Mouse (Mus musculus) kidney, postnatal 10 days (tissue): ENCODE measurements at regions not wholly inside any gene's neighbourhood (a gene's known extent, or its start where the extent isn't known, plus 50 kb on each side); places are given as distances from the start of the nearest gene placed in this dataset.

ENCODE experiments used
- DNase-seq: peaks from one replicate; pipeline ENCODE4 v3.0.0; 2021; ENCODE audit warnings: mixed read lengths

DNA sequence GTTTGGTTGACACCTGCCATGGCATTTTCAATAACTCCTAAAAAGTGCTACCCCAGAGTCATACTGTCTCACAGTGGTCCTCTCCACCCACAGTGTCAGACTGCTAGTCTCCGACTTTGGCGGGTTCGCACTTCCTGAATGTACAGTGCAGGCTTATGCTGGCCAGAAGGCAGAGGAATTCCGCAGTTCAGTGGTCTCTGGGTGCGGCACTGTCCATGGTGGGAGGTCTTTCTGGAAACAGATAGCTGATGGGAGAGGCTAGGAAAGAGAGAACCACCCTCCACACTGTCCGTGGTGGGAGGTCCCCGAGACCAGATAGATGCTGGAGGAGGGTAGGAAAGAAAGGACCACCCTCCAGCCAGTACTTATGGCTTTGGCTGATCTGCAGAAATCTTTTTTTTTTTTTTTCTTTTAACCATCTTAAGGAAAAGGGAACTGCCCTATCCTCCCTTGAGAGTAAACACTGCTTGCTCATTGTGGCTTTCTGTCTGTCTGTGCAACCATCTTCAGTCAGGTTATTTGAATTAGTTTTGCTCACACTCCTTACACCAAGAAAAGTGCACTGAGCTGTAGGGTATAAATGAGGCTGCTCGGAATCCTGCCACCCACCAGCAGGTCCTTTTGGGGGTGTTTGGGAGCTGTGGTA is 227.2 kb downstream of the Kcnrg start:
- DNase-seq: peak; percentile 40

DNA sequence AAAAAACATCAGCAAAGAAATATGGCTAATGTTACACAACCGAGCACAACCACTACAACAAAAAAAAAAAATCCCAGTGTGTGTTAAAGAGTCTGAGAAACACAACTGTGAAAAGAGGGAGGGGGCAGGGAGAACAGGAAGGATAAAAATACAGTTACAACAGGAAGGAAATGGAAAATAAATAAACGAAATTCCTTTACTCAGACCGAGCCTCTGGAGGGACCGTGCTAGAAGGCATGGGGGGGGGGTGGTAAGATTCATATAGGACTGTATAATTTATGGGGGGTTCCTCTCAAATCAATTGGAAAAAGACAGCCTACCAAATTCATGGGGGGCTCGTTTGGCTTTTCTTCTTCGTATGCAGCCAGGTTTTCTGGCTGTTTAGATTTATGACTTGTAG is 228.5 kb downstream of the Kcnrg start:
- no peak for DNase-seq

DNA sequence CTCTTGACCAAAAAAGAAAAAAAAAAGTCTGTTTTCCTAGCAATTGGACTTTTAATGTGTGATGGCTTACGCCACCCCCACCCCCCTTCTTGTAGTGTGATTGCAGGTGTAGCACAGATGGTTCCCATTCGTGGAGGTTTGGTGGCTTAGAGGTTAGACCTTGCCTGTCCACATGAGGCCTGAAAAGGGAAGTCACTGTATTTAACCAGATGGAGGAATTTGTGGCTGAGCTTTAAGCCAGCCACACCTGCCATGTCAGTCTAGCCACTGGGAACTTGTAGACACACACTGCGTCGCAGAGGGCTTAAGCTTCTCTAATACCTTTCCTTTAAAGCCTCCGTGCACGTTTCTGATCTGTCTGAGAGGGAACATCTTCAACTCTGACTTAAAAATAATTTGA is 229.0 kb downstream of the Kcnrg start:
- DNase-seq: no peak

DNA sequence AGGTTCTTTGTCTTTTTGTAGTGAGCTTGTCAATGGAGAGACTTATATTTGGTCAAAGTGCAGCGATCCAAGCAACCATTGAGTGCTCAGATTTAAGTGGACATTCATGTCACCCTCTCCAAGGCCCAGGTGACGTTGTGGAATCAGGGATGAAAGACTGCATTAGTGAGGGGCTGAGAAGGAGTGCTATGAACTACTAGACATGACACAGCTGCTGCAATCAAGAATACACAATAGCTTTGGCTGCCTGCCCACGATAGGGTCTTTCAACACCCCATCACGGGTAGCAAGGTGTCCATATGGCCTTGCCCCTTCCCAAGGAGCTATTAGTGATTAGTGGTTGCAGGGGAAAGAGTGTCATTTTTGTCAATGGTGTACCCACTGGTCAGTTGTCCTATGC is 229.7 kb downstream of the Kcnrg start:
- DNase-seq: no peak

DNA sequence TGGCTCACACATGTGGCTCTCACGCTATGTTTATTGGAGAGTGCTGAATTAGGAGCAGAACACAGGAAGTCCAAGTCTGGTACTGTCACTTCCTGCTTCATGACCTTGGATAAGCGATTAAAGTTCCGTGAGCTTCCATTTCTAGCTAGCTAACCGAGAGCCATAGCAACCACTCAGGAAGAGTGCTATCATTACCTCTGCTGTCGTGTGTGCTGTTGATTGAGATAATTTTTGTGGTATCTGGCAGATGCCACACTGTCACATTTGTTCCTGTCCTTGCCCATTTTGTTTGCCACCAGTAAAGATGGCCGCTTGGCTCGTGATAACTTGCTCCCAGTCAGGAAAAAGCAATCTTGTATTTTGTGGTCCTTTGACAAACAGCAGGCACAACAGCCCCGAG is 230.6 kb downstream of the Kcnrg start:
- DNase-seq: no peak

DNA sequence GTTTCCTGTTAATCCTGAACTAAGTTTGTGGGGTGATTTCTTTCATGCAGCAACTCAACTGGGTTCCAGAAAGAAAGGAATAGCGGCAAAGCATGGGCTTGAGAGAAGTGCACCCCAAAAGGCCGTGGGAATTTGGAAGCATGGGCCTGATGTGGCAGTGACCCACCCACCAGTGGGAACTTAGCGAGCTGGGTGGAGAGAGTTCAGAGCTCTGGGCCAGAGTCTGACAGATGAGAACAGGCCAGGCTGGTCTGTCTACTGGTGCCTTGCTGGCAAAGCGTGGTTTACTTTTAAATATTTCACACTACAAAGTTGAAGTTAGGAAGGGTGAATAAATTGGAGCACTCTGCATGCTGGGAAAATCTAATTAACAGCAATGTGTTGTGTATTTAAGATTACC is 235.2 kb downstream of the Kcnrg start:
- DNase-seq: no peak

DNA sequence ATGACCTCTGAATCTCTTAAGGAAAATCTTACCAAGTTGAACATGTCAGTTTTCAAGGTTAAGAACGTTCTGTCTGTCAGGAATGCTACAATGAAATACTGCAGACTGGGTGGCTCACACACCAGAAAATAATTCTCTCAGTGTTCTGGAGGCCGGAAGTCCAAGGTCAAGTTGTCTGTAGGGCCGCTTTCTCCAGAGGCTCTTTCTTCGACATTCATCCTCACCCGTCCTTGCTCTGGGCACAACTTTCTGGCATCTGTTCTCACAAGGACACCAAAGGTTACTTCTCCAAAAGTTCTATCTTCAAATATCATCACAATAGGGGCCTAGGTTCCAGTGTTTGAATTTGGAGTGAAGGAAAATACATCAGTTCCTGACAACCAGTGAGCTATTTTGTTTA is 239.2 kb downstream of the Kcnrg start:
- DNase-seq: no peak

DNA sequence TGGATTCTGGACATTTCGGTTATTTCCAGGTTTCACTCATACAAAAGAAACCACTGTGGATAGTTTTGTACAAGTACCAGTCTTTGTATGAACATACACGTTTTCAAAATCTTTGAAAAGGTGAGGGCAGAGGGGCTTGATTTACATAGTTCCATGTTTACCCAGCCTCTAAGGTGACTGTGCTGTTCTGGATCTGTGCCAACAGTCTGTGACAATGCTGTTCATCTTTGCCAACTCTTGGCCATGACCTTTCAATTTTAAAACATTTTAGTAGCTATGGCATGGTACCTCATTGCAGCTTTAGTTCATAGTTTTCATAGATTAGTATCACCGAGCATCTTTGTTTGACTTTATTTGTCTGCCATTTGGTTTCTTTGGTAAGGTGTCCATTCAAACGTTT is 243.0 kb downstream of the Kcnrg start:
- no peak for DNase-seq

DNA sequence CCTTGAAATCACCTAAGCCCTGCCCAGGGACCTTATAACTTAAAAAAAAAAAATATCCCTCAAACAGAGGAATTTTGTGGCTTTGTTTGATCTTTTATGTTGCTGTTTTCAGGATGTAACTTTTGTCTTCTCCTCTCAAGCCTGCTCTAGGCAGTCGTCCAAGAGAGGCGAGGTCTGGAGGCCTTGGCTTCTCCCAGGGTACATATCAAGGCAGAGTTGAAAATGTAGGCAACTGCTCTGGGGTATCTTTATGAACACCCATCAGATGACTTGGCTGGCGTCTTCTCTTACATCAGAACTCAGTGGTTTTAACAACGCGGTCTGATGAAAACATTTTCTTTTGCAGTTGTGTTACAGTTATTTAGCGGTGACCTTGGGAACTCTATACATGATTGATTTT is 250.4 kb downstream of the Kcnrg start:
- peak; percentile 35 for DNase-seq

DNA sequence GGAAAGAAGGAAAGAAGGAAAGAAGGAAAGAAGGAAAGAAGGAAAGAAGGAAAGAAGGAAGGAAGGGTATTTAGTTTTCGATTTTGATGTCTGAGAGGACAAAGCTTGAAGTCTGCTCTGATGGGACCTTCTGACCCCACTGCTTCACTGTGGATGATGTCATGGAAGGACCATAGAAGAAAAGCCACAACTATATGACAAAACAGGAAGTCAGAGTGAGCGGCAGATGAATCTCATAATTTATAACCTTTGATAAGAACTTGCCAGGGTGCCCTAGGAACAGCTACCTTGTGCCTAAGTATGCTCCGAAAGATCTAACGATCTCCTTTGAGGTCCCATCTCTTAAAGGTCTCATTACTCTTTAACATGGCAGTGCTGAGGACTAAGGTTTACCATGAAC is 253.4 kb downstream of the Kcnrg start:
- no peak for DNase-seq

DNA sequence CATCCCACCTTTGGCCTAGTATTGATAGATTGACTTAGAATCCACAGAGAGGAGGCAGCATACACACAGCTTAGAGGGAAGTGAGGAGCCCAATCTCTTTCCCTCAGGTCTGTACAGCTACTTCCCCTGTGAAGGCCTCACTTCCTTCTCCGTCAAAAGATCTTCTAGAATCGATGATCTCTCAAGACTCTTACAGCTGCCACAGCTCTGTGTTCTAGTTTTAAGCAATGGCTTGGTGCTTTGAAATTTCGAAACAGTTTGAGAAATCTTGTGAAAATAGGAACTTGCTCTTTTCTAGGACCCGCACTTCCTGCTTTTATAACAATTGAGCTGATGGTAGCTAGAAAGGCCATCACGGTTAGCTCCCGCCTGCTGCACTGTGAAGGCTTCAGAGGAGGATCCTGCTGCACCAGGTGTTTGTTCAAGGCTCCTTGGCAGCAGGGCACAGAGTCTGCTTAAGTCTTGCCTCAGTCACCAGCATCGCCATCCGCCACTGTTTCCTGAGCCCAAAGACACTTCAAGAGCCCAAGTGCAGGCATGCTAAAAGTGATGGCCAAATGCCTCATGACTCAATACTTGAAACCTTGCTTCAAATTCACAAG is 254.2 kb downstream of the Kcnrg start:
- no peak for DNase-seq

DNA sequence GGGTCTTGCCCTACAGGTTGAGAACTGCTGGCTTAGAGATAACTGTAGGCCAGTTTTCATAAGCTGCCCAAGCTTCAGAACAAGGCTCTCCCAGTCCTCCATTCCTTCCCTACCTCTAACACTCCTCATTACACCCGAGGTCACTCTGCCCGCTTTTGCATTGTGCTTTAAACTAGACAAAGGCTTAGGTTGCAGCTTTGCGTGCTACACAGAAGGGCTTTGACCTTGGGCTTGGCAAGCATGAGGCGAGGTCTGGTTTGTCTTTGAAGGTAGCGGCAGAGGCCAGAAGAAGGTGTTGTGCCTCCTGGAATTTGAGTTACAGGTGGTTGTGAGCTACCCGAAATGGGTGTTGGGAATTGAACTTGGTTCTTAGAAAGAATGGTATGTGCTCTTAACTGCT is 255.7 kb downstream of the Kcnrg start:
- DNase-seq: no peak

DNA sequence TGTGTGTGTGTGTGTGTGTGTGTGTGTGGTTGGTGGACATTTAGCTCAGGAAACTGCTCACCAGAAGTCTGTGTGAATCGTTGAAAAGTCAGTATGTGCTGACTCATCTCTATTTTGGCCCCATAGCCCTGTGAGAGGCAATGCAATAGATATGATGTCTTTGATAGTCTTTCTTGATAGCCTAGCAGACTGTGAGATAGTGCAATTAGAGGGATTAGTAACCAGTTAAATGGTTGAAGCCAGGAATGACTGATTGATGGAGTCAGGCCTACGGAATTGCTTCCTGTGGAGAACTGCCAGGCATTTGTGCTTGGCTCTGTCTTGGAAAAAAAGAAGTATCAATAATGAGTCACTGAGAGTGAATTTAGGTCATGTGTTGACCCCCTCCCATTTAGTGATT is 256.2 kb downstream of the Kcnrg start:
- DNase-seq: no peak

DNA sequence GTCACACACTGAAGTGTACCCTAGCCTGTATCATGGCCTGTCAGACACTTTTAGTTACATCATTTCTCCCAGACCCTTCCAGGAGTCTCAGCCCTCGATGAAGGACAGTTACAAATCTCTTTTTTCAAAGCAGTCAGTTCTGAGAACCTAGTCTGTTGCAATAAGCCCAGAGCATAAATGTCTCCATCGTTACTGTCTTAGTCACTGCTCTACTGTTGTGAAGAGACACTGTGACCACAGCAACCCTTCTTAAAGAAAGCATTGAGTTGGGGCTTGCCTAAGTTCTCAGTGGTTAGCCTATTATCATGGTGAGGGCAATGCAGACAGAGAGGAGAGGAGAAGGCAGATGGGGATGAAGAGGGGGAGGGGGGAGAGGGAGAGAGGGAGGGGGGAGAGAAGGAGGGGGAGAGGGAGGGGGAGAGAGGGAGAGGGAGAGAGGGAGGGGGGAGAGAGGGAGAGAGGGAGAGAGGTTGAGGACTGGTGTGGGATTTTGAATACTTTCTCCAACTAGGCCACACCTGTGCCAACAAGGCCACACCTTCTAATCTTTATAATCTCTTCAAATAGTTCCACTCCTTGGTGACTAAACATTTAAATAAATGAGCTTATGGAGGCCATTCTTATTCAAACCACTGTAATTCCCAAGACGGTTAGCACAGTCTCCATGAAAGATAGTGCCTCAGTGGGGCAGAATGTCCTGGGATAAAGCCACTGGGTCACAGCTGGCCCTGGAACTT is 259.4 kb downstream of the Kcnrg start:
- DNase-seq: no peak

DNA sequence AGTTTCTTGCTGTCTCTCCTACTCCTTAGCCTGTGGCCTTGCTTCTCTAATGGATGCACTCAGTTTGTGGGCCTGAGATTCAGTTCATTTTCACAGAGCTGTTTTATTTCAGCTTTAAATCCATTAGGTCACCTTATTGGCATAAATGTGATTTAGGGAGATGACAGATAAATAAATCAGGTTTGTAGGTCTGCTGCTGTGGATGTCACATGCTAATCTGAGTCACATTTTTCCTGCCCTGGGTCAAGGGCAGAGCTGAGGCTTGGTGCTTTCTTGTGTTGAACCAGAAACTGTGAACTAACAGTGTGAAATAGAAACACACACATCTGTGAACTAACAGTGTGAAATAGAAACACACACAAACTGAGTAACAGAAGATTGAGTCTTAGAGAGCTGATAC is 266.9 kb downstream of the Kcnrg start:
- DNase-seq: no peak

DNA sequence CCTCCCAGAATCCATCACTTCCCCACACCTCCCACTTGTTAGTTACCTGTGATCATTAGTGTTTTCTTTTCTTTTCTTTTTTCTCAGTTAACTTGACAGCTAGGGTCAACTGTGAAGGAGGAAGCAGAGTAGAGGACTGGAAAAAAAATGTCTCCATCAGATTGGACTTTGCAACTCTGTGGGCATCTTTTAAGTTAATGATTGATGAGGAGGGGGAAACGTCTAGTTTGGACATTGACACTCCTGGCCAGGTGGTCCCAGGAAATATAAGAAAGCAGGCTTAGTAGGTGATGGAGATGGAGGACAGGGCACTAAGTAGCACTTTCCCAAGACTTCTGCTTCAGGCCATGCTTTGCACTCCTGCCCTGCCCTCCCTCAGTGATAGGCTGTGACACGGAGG is 272.2 kb downstream of the Kcnrg start:
- no peak for DNase-seq

DNA sequence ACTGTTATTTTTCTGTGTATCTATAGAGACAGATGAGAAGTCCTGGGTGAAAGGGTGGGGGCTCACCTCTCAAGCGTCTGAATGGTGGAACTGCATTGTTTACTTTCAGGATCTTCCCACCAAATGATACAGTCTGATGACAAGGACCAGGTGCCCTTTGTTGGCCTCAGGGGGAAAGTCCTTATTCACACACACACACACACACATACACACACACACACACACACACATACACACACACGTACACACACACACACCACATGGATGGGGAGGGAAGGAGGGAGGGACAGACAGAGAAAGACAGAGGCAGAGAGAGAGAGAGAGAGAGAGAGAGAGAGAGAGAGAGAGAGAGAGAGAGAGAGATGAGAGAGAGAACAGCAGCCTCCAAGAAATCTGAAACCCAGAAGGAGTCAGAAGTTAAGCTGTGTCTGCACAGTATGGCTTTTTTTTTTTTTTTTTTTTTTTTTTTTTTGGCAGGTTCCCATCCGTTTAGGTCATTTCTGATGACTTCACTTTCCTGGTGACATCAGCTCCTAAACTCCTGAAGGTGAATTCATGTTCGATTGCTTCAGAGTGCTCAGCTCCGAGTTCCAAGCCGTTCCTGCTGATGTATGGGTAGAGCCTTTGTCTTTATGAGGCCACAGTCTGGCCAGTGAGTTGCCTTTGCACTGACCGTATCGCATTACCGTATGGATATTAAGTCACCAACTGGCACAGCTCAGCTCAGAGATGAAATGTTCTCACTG is 273.4 kb downstream of the Kcnrg start:
- no peak for DNase-seq

DNA sequence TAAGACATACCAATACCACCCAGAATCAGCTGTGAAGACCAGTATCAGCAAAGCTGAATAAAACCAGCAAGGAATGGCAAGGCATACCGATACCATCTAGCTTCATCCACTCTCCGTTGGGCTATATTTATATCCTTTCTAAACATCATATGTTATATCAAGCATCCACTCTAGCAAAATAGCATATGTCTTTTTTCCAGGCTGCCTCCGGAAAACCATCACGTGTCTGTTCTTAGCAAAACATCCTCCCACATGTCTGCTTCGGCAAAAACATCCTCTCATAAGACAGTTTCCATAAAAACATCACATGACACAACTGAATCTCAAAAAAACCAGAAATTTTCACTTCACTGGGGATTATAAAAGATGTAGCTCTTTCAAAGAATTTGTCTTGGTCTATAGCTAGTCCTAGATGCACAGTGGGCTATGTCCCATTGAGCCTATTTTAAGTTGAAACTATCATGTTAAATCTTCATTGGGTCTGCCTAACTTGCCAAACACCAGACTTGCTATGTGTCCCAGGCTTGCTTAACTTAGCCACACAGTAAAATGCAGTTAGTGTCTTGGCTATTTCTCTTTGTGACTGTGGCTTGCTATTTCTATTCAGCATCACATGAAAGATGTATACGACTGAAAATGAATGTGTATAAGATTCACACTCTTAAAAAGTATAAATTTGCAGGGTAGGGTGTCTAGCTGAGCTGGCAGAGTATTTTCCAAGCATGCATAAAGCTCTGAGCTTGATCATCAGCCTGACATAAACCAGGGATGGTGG is 278.2 kb downstream of the Kcnrg start:
- no peak for DNase-seq

DNA sequence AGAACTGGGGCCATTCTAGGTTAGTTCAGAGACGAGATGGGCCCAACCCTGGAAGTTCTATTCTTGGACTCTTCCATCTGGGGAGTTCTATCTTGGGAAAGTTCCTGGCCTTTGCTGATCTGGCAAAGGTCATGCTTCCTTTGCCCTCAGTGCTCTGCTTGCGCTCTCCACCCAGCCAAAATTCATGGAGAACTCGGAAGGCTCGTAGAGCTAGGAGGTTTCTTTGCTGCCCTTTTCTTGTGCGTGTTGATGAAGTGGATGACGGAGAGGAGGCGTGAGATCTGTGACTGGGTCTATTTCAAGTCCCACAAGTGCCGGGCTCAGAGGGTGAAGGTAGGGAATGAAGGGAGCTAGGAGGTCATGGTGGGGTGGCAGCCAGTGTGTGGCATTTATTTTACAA is 282.4 kb downstream of the Kcnrg start:
- DNase-seq: no peak

DNA sequence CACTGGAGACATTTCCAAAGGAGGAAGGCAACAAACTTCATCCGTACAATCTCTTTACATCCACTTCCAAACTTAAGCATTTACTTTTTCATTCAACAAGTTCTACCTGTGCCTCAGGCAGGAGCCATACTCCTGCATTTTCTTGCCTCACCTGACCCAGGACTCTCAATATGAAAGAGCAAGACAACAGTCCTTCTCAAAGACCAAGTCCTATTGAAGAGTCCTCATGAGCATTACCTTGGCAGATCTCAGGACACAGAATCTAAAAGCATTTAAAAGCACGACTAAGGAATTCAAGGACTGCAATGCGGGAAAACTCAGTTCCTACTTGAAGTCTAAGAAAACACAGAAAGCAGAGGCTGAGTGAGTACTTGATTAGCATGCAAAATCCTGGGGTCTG is 286.5 kb downstream of the Kcnrg start:
- no peak for DNase-seq

DNA sequence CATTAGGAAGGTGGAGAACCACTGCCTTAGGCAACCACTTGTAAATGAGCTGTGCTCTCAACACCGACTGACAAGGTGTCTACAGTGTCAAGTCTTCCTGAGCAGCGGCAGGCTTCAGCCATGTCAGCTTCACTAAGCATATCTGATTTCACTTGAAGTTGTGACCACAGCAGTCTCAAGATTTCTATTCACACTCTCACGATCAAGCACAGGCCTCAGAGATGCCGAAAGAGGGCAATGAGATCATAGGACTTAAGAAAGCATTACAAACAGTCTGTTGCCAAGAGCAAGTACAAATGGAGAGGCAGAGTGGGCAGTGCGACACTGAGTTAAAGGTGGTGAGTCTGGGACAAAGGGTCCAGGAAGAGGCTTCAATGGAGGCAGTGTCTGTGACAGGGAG is 289.6 kb downstream of the Kcnrg start:
- no peak for DNase-seq

DNA sequence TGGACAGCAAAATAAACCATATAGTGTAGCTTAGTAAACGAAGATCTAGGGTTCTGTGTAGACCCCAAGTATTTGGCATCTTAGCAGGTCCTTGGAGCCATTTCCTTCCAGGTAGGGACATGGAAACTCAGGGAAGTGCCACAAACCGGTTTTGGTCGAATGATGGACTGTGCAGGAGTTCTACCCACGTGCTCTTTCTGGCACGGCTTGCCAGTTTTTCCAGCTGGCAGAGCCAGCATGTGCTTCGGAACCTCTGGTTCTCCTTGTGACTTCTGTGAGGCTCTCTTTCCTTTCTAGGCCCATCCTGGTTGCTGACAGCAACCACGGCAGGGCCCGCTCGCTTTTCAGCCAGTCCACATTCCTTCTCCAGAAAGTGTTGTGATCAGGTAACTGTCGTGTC is 291.4 kb downstream of the Kcnrg start:
- DNase-seq: no peak
